Mouse (Mus musculus) mesoderm, embryonic 11.5 days (tissue): ENCODE measurements around the gene Slc31a1.

Experiments
- DNase-seq: peaks from one replicate; pipeline ENCODE4 v3.0.0-alpha.2; 2012; ENCODE audit warnings: low read depth, low spot score

Gene Slc31a1

GRCm38 (mm10) chr4:62362437-62362836 lies 1.9 kb downstream of the Slc31a1 start:
- no peak for DNase-seq

- DNase-seq, result no peak
Observed at GRCm38 (mm10) chr4:62364299-62364698, 3.8 kb downstream of the Slc31a1 start.

- DNase-seq, result no peak
Observed at GRCm38 (mm10) chr4:62366291-62366690, 5.8 kb downstream of the Slc31a1 start.

DNA sequence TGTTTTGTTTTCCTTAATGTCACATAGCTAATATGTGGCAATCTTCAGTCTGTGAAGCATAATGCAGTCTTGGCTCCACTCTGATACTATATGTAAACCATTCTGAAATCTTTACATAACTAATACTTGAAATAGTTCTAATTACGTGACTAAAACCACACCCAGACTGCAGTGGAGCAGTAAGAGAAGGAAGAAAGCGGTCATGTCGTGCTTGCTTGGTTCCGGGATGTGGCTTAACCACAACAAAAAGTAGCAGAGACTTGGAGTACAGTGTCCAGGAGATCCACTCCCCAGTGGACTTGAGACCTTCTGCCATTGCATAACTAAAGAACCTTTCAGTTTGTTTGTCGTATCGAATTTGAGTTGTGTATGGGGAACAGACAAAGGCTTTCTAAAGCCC lies 7.1 kb downstream of the Slc31a1 start:
- DNase-seq, result no peak

GRCm38 (mm10) chr4:62369091-62369490 lies 8.6 kb downstream of the Slc31a1 start:
- DNase-seq, result no peak

GRCm38 (mm10) chr4:62372410-62372809 lies 11.9 kb downstream of the Slc31a1 start:
- no peak for DNase-seq

DNA sequence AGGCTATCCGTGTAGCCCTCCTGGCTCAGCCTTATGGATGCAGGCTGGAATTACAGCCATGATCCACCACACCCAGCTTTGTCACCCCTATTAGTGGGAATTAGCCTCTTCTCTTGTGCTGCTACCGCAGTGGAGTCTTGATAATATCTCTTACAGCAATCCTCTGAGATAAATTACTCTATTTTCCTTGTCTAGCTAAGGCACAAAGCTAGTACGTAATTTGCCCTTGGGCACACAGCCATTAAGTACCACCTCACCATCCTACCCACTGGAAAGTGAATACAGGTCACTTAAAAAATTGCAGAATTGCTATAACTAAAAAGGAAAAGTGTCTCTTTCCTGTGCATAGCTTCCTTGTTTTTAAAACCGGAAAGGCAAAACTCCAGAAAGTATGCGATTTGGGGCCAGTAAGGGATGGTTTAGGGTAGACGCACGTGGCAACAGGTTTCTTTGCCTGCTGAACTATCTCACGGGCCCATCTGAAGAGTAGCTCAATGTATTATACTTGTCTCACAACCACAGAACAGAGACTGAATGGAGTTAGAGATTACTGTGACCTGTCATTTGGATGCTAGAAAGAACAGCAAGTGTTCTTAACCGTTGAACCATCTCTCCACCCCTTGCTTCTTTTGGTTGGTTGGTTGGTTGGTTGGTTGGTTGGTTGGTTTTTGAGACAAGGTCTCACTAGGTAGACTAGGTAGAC lies 12.4 kb downstream of the Slc31a1 start:
- DNase-seq, result no peak

GRCm38 (mm10) chr4:62373668-62374067 lies 13.1 kb downstream of the Slc31a1 start:
- no peak for DNase-seq

GRCm38 (mm10) chr4:62374342-62374741 lies 13.8 kb downstream of the Slc31a1 start:
- DNase-seq, result no peak

DNA sequence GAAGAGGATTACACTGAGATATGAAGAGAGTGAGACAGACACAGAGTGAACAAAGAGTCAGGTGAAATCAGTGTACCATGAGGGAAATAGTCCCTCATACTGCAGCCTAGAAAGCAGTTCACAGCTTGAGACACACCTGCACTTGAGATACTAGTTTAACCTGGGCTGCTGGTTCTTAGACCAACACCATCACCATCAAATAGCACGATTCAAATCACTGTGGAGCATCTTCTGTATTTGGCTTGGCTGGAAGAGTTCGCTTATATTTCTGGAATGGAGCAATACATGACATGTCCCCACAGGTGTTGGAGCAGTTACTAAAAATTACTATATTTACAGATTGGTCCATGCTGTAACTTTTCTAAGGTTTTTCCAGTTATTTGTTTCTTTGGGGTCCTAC lies 15.6 kb downstream of the Slc31a1 start:
- no peak for DNase-seq

DNA sequence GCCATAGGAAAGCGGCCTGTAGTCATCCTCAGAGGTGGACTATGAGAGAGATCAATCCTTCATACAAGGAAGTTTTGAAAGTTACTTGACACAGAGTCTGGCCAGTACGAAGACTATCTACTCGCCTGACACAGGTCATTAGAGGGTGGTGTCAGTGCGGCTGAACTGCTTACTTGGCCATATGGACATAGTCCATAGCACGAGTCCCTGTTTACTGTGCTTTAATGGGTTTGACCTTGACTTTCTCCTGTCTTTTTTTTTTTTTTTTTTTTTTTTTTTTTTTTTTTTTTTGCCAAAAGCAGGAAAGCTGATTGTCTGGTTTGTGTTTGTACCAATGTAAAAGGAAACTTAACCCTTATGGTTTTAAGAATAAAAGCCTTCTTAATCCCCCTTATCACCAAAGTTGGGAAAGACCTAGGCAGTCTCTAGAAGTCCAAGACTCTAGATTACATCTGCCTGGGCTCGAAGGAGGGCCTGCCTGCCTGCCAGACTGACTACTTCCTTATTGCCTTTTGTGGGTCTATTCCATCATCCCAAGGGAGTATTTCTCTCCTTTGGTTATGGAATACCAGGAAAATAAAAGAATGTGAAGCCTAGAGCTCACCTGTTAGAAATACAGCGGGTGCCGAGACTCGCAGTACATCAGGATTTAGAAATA lies 19.3 kb downstream of the Slc31a1 start:
- no peak for DNase-seq

DNA sequence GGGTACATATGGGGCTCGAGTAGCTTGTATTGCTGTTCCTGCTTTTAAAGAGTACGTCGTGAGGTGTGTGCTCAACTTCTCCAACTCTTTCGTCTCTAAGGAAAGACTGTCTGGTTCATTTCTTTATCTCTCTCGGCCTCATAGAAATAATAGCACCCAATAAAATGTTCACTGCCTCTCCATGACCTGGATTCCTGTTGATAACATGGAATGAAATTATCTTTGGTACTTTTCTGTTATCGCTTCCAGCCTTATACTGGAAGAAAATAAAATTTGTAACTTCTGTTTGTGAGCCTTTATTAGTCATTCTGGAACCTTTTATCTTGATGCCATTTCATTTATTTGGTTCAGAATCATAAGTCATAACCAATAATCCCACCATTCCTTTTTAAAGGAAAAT lies 22.7 kb downstream of the Slc31a1 start:
- no peak for DNase-seq

DNA sequence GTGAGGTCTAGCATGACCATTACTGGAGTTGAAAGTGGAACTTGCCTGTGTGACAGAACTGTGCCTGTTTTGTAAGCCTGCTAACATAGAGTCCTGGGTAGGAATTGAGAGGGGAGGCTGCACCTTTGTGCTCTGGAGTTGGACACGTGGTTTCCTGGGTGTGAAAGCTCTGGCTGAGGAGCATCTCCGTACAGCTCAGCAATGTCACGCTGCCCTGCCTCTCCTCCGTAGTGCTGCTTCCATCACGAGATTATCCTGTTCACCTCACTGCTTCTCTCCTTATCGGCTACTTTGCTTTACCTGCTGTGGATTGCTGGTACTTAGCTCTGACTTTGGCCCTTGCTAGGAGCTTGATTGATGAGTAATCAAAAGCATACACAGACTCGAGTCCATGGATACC lies 23.2 kb downstream of the Slc31a1 start:
- DNase-seq, result no peak

- no peak for DNase-seq
Observed at GRCm38 (mm10) chr4:62384159-62384558, 23.6 kb downstream of the Slc31a1 start.

GRCm38 (mm10) chr4:62385439-62385838 lies 24.9 kb downstream of the Slc31a1 start:
- DNase-seq, result no peak

DNA sequence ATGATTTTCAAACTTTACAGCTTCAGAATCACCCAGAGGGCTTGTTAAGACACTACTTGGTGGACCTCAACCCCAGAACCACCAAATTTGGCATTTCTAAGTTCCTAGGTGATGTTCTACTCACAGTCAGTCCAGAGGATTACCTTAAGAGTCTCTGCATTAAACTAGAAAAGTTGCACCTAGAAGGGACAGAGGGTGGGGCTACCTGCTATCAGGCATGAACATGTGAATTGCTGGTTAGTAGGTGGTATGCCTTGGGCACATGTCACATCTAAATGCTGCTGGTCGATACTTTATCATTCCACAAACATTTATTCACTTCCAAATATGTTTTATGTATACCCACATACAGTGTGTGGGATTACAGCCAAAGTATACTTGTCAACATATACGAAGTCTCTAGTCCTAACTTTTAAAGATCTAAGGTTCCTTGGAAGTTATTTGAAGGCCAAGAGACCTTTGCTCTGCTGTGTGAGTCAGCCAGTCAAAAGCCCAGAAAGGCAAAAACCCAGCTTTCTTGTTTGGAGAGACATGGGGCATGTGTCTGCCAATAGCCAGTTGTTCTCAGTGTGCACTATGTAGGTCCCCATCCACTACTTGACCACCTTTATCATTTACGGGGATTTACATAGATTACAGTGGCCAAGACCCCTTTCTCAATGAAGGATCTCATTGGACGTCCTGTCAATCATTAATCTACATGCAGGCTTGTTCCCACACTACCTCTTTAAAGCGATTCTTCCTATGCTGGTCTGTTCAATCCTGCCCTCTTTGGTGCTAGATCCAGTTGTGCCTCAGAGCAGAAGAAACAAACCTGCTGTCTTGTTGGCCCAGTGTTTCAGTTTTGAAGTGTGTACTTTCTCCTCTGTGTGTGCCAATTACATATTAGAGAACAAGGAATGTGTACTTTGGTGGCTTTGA lies 29.3 kb downstream of the Slc31a1 start:
- no peak for DNase-seq

- DNase-seq, result no peak
Observed at GRCm38 (mm10) chr4:62391892-62392291, 31.4 kb downstream of the Slc31a1 start.

- no peak for DNase-seq
Observed at GRCm38 (mm10) chr4:62393459-62393858, 32.9 kb downstream of the Slc31a1 start.

GRCm38 (mm10) chr4:62395806-62396205 lies 35.3 kb downstream of the Slc31a1 start:
- DNase-seq, result no peak

DNA sequence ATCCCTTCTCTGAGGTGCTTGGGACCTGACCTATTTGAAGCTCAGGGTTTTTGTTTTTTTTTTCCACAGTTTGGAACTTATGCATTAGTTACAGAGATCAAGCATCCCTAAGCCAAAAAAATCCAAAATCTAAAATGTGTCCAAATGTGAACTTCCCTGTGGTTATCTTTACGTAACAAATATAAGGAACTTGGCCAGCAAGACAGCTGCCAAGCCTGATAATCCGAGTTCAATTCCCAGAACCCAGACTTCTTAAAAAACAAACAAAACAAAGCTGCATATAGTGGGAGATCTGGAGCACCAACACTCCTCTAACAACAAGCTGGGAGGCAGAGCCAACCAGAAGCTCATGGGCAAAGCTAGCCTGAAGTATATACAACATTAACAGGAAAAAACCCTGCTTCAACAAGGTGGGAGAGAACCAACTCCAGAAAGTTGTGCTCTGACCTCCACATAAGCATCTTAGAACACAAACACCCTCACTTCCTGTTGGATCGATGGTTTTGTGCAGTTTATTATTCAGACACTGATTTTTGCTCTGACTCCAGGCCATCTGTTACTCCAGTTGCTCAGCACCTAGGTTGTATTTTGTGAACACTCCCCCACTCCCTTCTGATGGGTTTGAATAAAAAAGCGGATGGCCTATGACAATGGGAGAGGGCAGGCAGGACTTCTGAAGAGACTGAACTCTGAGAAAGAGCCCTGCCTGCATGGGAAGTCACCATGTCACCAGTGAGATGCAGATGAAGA lies 37.3 kb downstream of the Slc31a1 start:
- no peak for DNase-seq

- DNase-seq, result no peak
Observed at GRCm38 (mm10) chr4:62398956-62399355, 38.4 kb downstream of the Slc31a1 start.

DNA sequence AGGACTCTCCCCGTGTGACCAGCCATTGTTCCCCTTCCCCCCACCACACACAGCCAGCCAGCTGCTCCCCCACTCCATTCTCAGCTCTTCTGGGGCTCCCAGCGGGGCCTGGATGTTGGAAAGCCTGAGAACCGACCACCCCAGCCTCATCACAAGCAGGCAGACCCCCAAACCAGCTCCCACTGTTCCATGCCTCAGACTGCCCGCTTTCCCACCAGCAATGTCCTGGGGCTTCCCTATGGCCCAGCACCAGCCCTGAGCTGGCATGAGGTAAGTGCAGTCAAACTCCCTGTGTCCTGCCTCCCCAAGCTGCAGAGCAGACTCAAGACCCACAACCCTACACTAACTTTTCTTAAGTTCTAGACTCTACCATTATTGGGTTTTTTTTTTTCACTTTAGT lies 45.6 kb downstream of the Slc31a1 start:
- no peak for DNase-seq
